Mouse (Mus musculus) adrenal gland, adult 10 weeks (tissue): ENCODE measurements around the gene Ostf1. TPM values are rescaled to one million over a fixed set of nuclear protein-coding genes. Genes with fewer than 3 reads are reported as not detected.

Experiments used
- polyA plus RNA-seq: library from polyadenylated mRNA; stranded (reverse); fragments of 350-450 nt; fragmentation: Illumina TruSeq; extraction: RNeasy Lipid Tissue Mini Kit (QIAGEN cat#74804); gene quantifications from one replicate; pipeline ENCODE4 v1.2.3, GENCODE M21; 2014; ENCODE audit warnings: low read depth, low replicate concordance

Ostf1 gene
- 59.7 TPM for polyA plus RNA-seq

DNA sequence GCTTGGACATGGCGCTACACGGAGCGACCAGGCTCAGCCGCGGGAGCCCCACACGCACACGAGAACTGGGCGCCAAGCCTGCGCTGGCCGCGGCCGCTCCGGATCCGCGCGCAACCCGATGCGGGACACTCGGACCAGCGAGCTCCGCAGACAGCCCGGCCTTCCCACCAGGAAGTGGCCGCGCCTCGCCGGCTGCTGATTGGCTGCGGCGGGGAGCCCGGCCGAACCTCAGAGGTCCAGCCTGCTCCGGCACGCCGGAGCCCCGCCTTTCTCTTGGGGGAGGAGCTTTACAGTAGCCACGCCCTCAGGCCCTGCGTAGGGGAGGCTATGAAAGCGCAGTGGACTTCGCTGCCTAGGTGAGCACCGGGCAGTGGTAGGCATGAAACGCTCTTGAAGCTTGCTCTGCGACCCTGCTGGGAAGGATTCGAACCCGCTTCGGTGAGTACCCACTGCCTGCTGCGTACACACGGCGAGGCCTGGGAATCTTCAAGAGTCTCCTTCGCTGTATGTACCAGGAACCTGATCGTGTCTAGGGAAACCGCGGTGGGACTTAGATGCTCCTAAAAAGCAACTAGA lies at the start of gene Ostf1, which contains the start of gene Nmrk1:
Ostf1 (minus strand) TSS at position 180 of the 576 bp plus-strand sequence.
Nmrk1 (plus strand) TSS at position 307 of the 576 bp plus-strand sequence.

GRCm38 (mm10) chr19:18670608-18671007 lies 39.0 kb upstream of the Ostf1 start, which contains the start of gene Carnmt1:
TSS of gene Carnmt1 (plus strand) at chr19:18670764.

Other genes with a start within 250 kb of the Ostf1 start
- 12.9 TPM for gene Nmrk1, start 127 bp upstream of the Ostf1 start, polyA plus RNA-seq
- gene Carnmt1, start 38.9 kb upstream of the Ostf1 start, polyA plus RNA-seq = 142 TPM
- 55.6 TPM for gene D030056L22Rik, start 81.4 kb upstream of the Ostf1 start, polyA plus RNA-seq
- not detected for gene Trpm6, start 118.2 kb upstream of the Ostf1 start, polyA plus RNA-seq